In genomic region chr12:109053020-109053806, GRCm38 (mm10) we compare ENCODE assay signal across 7 mouse cellular contexts. TPM values are rescaled to one million over a fixed set of nuclear protein-coding genes. Genes with fewer than 3 reads are reported as not detected.
DNase-seq lines count a peak whose midpoint lies in the region; ATAC-seq lines count a peak whose summit lies in the region.

No protein-coding gene starts in this region.

- H3K9ac ChIP-seq in forebrain, embryonic 13.5 days, result peak overlapping the region; percentile 68
- H3K9ac ChIP-seq in stomach, embryonic 14.5 days (replicated peaks; ENCODE audit: low read depth, low read length), result peak overlapping the region; percentile 33

- DNase-seq in limb, embryonic 10.5 days (ENCODE audit: low spot score), result peak; percentile 61
- no peak for DNase-seq in cerebellum, adult 11 months
- DNase-seq in gastrocnemius, postnatal 25 days, result no peak

- H3K4me1 ChIP-seq in megakaryocyte, embryonic 14.5 days, result peaks cover 5% of the 10 kb centered on the region; the same call in 1 of the 2 replicates
- H3K4me1 ChIP-seq in forebrain, embryonic 13.5 days, result peaks cover 17% of the 10 kb centered on the region
- H3K4me1 ChIP-seq in limb, embryonic 10.5 days, result peaks cover 25% of the 10 kb centered on the region
- peaks cover 8% of the 10 kb centered on the region; the same call in 1 of the 2 replicates for H3K4me1 ChIP-seq in stomach, embryonic 14.5 days (ENCODE audit: control insufficient read depth, insufficient read depth, low read length)

- WGBS in forebrain, embryonic 13.5 days, result under 1% methylated on average over 66 of the region's 105 CpGs
- under 1% methylated on average over 105 of the region's 105 CpGs for WGBS in limb, embryonic 10.5 days
- WGBS in stomach, embryonic 14.5 days, result under 1% methylated on average over 100 of the region's 105 CpGs

- H3K27ac ChIP-seq in forebrain, embryonic 13.5 days, result no peak overlapping the region
- peak overlapping the region; percentile 76 for H3K27ac ChIP-seq in limb, embryonic 10.5 days
- H3K27ac ChIP-seq in stomach, embryonic 14.5 days (ENCODE audit: low read length), result no peak overlapping the region

- no peaks in the 10 kb centered on the region for H3K9me3 ChIP-seq in megakaryocyte, embryonic 14.5 days
- no peaks in the 10 kb centered on the region for H3K9me3 ChIP-seq in forebrain, embryonic 13.5 days (replicated peaks)
- H3K9me3 ChIP-seq in limb, embryonic 10.5 days (replicated peaks), result no peaks in the 10 kb centered on the region
- H3K9me3 ChIP-seq in stomach, embryonic 14.5 days (ENCODE audit: control insufficient read depth, low read depth, low read length), result no peaks in the 10 kb centered on the region

- peak overlapping the region; percentile 29 for H3K4me3 ChIP-seq in megakaryocyte, embryonic 14.5 days (replicated peaks)
- H3K4me3 ChIP-seq in forebrain, embryonic 13.5 days, result peak overlapping the region; percentile 53
- peak overlapping the region; percentile 63 for H3K4me3 ChIP-seq in limb, embryonic 10.5 days
- H3K4me3 ChIP-seq in stomach, embryonic 14.5 days (ENCODE audit: low read depth, low read length), result peak overlapping the region; percentile 58

- H3K4me2 ChIP-seq in forebrain, embryonic 13.5 days, result peak overlapping the region; percentile 94
- peak overlapping the region; percentile 98 for H3K4me2 ChIP-seq in stomach, embryonic 14.5 days (replicated peaks; ENCODE audit: low read depth, low read length)

- H3K36me3 ChIP-seq in megakaryocyte, embryonic 14.5 days (replicated peaks; ENCODE audit: low read length), result no peaks in the 10 kb centered on the region
- H3K36me3 ChIP-seq in forebrain, embryonic 13.5 days (ENCODE audit: poor library complexity, severe bottlenecking), result no peaks in the 10 kb centered on the region
- H3K36me3 ChIP-seq in limb, embryonic 10.5 days, result no peaks in the 10 kb centered on the region
- H3K36me3 ChIP-seq in stomach, embryonic 14.5 days (ENCODE audit: control insufficient read depth, insufficient read depth, low read length), result no peaks in the 10 kb centered on the region

- ATAC-seq in megakaryocyte, adult 5-6 weeks (ENCODE audit: poor library complexity, severe bottlenecking), result no peak
- peak; percentile 37; the same call in 1 of the 2 replicates for ATAC-seq in forebrain, embryonic 13.5 days
- ATAC-seq in stomach, embryonic 14.5 days (ENCODE audit: insufficient number of reproducible peaks, insufficient read depth, low FRiP score, low read depth), result peak; percentile 33; the same call in 1 of the 2 replicates

- peaks cover 86% of the 10 kb centered on the region for H3K27me3 ChIP-seq in megakaryocyte, embryonic 14.5 days (replicated peaks)
- H3K27me3 ChIP-seq in forebrain, embryonic 13.5 days, result peaks cover 78% of the 10 kb centered on the region
- H3K27me3 ChIP-seq in limb, embryonic 10.5 days (ENCODE audit: low read depth, poor library complexity, severe bottlenecking), result peaks cover 93% of the 10 kb centered on the region
- H3K27me3 ChIP-seq in stomach, embryonic 14.5 days (ENCODE audit: control insufficient read depth, insufficient read depth, low read length), result peaks cover 42% of the 10 kb centered on the region

RNA-seq across cellular contexts. Expression of gene Begain, which starts 14.8 kb away (rescaled TPM):
- 0.41 TPM in 1 of 2 replicates, not detected in the other for polyA plus RNA-seq in megakaryocyte, embryonic 14.5 days (2012; ENCODE audit: insufficient read depth, low replicate concordance)
- not detected in 2 replicates for total RNA-seq in megakaryocyte, adult 5-6 weeks (2015)
- not detected in 2 replicates for total RNA-seq in megakaryocyte, adult 5-6 weeks (2017)
- 8.3 and 9.0 TPM in 2 replicates for polyA plus RNA-seq in forebrain, embryonic 13.5 days (2015; fragmentation: Nextera tagmentation; extraction: Ambion mirVana)
- 2.3 and 2.5 TPM in 2 replicates for polyA plus RNA-seq in limb, embryonic 10.5 days (2016; fragmentation: Nextera tagmentation; extraction: Ambion mirVana)
- polyA plus RNA-seq in stomach, embryonic 14.5 days (2014; fragmentation: Nextera tagmentation; extraction: Ambion mirVana), result 20.1 and 23.4 TPM in 2 replicates
- total RNA-seq in gastrocnemius, postnatal 25 days (2021), result under 1 TPM; 0.43 to 0.69 TPM
